Mouse (Mus musculus): ENCODE measurements around the gene Rnf157. TPM values are rescaled to one million over a fixed set of nuclear protein-coding genes. Genes with fewer than 3 reads are reported as not detected.
A peak's percentile ranks its signal among the peaks of the same experiment; 100 is the strongest.

Gene Rnf157
- polyA plus RNA-seq, 1 experiment from 2014 or later: 18.1 TPM

- Histone ChIP-seq H3K4me3 (ENCODE audit: low read depth, low read length) (no peak overlapping the region), H3K4me2 (no peak overlapping the region), H3K36me3 (ENCODE audit: control insufficient read depth, insufficient read depth, low read length) (peaks cover 8% of the 10 kb centered on the region; the same call in 1 of the 2 replicates), H3K9me3 (ENCODE audit: control insufficient read depth, low read length) (no peaks in the 10 kb centered on the region), H3K9ac (ENCODE audit: low read length) (no peak overlapping the region), H3K27ac (ENCODE audit: low read depth, low read length) (no peak overlapping the region), H3K27me3 (ENCODE audit: control insufficient read depth, insufficient read depth, low read length) (no peaks in the 10 kb centered on the region), H3K4me1 (ENCODE audit: control insufficient read depth, insufficient read depth, low read length) (peaks cover 6% of the 10 kb centered on the region; the same call in 1 of the 2 replicates)
- WGBS: 93% methylated on average over 12 of the region's 12 CpGs
- DNase-seq (ENCODE audit: low spot score, missing footprints): no peak
- ATAC-seq (ENCODE audit: low FRiP score): no peak
Observed at GRCm38 (mm10) chr11:116307762-116308531, 104.9 kb downstream of the Rnf157 start.

DNA sequence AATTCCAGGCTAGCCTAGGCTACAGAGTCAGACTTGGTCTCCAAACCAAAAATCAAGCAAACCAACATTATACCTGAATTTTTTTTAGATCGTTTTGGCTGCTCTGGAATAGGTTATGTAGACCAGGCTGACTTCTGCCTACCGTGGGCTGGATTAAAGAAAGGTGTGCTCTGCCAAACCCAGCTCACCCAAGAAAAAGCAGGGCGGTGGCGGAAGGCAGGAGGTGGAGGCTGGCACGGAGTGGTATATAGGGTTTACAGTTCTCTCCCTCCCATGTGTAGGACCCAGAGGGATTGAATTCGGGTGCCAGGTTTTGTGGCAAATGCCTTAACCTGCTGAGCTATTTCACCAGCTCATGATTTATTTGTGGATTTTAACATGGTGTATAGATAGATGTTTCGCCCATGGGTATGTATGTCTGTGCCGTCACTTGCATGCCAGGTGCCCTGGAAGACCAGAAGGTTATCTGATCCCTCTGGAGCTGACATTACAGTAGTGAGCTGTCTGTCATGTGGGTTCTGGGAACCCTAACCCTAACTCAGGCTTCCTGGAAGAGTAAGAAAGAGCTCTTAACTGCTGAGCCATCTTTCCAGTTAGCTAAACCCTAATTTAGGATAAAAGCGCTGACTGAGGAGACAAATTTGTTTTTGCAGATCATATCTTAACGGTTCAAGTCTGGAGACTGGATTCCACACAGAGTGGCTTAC is 105.7 kb downstream of the Rnf157 start, which contains the start of gene Exoc7:
Exoc7 (minus strand) TSS at position 215 of the 707 bp plus-strand sequence.
- H3K4me3 ChIP-seq (ENCODE audit: low read depth, low read length): peak within 1 kb of the TSS; percentile 75
- ATAC-seq (ENCODE audit: low FRiP score) (peak; percentile 28; the same call in 1 of the 2 replicates), DNase-seq (ENCODE audit: low spot score, missing footprints) (no peak)
- H3K4me1 ChIP-seq (ENCODE audit: control insufficient read depth, insufficient read depth, low read length): peaks cover 6% of the 10 kb centered on the region; the same call in 1 of the 2 replicates
- H3K4me2 ChIP-seq: peak within 1 kb of the TSS; percentile 78
- no peaks in the 10 kb centered on the region for H3K9me3 ChIP-seq (ENCODE audit: control insufficient read depth, low read length)
- H3K9ac ChIP-seq (ENCODE audit: low read length): peak within 1 kb of the TSS; percentile 78
- 85% methylated on average over 10 of the region's 10 CpGs for WGBS
- peaks cover 8% of the 10 kb centered on the region for H3K36me3 ChIP-seq (ENCODE audit: control insufficient read depth, insufficient read depth, low read length)
- H3K27me3 ChIP-seq (ENCODE audit: control insufficient read depth, insufficient read depth, low read length): no peaks in the 10 kb centered on the region
- no peak within 1 kb of the TSS for H3K27ac ChIP-seq (ENCODE audit: low read depth, low read length)

DNA sequence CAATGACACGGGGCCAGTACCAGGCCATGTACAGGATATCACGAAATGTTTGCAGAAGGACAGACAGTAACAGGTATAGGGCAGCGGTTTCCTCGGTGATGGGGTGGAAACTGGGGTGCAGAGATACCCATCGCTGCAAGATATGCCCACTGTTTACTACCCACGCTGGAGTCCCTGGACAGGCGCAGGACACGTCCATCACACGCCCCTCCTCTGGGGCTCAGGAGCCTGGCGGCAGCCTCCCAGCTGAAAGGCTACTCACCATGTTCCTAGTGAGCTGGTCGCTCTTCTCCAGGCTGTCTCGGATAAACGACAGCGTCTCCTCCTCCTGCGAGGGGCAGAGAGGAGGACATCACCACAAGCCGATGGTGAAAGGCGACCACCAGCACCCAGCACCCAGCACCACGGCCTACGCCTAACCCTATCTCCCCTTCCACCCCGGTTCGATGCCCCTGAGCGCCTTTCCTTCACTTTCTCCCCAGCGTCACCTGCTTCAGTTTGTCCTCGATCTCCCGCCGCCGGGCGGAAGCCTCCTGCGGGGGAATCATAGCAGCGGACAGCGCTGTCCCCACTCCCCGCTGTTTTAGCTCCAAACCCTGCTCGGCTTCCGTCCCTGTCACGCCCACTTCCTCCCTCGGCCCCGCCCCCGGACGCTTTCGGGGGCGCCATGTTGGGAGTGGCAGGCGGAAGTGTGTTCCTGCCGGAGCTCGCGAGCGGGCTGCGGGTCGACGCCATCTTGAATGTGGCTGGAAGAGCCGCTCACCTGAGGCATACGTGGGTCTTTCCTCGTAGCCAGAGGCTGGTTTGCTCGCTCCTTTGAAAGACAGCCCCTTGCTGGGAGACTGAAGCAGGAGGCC is 106.5 kb downstream of the Rnf157 start:
- Histone ChIP-seq H3K36me3 (ENCODE audit: control insufficient read depth, insufficient read depth, low read length) (peaks cover 11% of the 10 kb centered on the region), H3K27me3 (ENCODE audit: control insufficient read depth, insufficient read depth, low read length) (no peaks in the 10 kb centered on the region), H3K27ac (ENCODE audit: low read depth, low read length) (no peak overlapping the region), H3K4me3 (ENCODE audit: low read depth, low read length) (peak overlapping the region; percentile 75), H3K4me2 (peak overlapping the region; percentile 78), H3K4me1 (ENCODE audit: control insufficient read depth, insufficient read depth, low read length) (peaks cover 6% of the 10 kb centered on the region; the same call in 1 of the 2 replicates), H3K9me3 (ENCODE audit: control insufficient read depth, low read length) (no peaks in the 10 kb centered on the region), H3K9ac (ENCODE audit: low read length) (peak overlapping the region; percentile 78)
- DNase-seq (ENCODE audit: low spot score, missing footprints) (peak; percentile 100), ATAC-seq (ENCODE audit: low FRiP score) (peak; percentile 96)
- WGBS: 3% methylated on average over 53 of the region's 53 CpGs

GRCm38 (mm10) chr11:116305423-116305822 is 107.4 kb downstream of the Rnf157 start:
- 100% methylated on average over 2 of the region's 2 CpGs for WGBS
- ATAC-seq (ENCODE audit: low FRiP score): no peak
- Histone ChIP-seq H3K4me2 (peak overlapping the region; percentile 78), H3K9ac (ENCODE audit: low read length) (no peak overlapping the region), H3K27ac (ENCODE audit: low read depth, low read length) (no peak overlapping the region), H3K27me3 (ENCODE audit: control insufficient read depth, insufficient read depth, low read length) (no peaks in the 10 kb centered on the region), H3K9me3 (ENCODE audit: control insufficient read depth, low read length) (no peaks in the 10 kb centered on the region), H3K36me3 (ENCODE audit: control insufficient read depth, insufficient read depth, low read length) (peaks cover 14% of the 10 kb centered on the region), H3K4me1 (ENCODE audit: control insufficient read depth, insufficient read depth, low read length) (peaks cover 6% of the 10 kb centered on the region; the same call in 1 of the 2 replicates), H3K4me3 (ENCODE audit: low read depth, low read length) (no peak overlapping the region; the same call in 1 of the 2 replicates)
- no peak for DNase-seq (ENCODE audit: low spot score, missing footprints)

DNA sequence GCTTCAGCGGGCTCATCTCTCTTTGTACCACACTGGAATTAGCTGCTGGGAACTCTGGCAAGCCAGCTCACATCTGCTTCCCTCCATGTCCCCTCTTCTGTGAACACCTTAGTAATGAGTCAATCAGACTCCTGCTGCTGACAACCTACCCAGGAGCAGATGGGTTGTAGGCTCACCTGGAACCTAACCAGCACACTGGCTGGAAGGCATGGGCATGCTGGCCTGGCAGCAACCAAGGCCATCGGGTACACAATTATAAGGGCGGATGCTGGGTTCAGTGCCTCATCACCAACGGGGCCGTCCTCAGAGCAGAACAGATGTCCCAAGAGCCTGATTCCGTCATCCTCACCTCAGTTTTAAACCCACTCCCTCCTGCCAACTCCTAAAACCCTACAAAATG is 114.2 kb downstream of the Rnf157 start:
- no peak overlapping the region for H3K4me3 ChIP-seq (ENCODE audit: low read depth, low read length)
- no peak for DNase-seq (ENCODE audit: low spot score, missing footprints)
- ATAC-seq (ENCODE audit: low FRiP score): no peak
- no peaks in the 10 kb centered on the region for H3K9me3 ChIP-seq (ENCODE audit: control insufficient read depth, low read length)
- no peaks in the 10 kb centered on the region for H3K4me1 ChIP-seq (ENCODE audit: control insufficient read depth, insufficient read depth, low read length)
- WGBS: 88% methylated on average over 6 of the region's 6 CpGs
- peaks cover 9% of the 10 kb centered on the region for H3K36me3 ChIP-seq (ENCODE audit: control insufficient read depth, insufficient read depth, low read length)
- no peak overlapping the region for H3K9ac ChIP-seq (ENCODE audit: low read length)
- no peak overlapping the region for H3K27ac ChIP-seq (ENCODE audit: low read depth, low read length)
- no peak overlapping the region for H3K4me2 ChIP-seq
- H3K27me3 ChIP-seq (ENCODE audit: control insufficient read depth, insufficient read depth, low read length): no peaks in the 10 kb centered on the region

- Histone ChIP-seq H3K9me3 (ENCODE audit: control insufficient read depth, low read length) (no peaks in the 10 kb centered on the region), H3K4me3 (ENCODE audit: low read depth, low read length) (no peak overlapping the region), H3K27me3 (ENCODE audit: control insufficient read depth, insufficient read depth, low read length) (no peaks in the 10 kb centered on the region), H3K36me3 (ENCODE audit: control insufficient read depth, insufficient read depth, low read length) (peaks cover 6% of the 10 kb centered on the region), H3K4me1 (ENCODE audit: control insufficient read depth, insufficient read depth, low read length) (no peaks in the 10 kb centered on the region), H3K9ac (ENCODE audit: low read length) (no peak overlapping the region), H3K27ac (ENCODE audit: low read depth, low read length) (no peak overlapping the region), H3K4me2 (no peak overlapping the region)
- DNase-seq (ENCODE audit: low spot score, missing footprints) (no peak), ATAC-seq (ENCODE audit: low FRiP score) (no peak)
- WGBS: 90% methylated on average over 11 of the region's 11 CpGs
Observed at GRCm38 (mm10) chr11:116298221-116298620, 114.6 kb downstream of the Rnf157 start.

DNA sequence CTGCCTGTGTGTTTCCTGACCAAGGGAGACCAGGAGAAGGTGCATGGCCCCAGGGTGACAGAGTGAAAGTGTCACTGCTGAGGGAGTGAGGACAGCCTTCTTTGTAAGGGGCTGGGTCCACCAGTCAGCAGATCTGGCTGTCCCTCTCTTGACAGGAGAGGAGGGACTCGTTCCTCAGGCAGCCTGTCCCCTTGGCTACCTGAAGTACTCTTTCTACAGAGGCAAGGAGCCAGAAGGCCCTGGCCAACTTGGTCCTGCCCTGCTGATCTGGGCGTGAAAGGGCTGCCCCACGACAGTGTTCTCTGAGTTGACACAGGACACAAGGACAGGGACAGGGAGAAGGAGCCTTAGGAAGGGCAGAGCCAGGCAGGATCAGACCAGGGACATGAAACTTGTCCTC is 115.8 kb downstream of the Rnf157 start:
- H3K4me3 ChIP-seq (ENCODE audit: low read depth, low read length): no peak overlapping the region
- peaks cover 6% of the 10 kb centered on the region for H3K36me3 ChIP-seq (ENCODE audit: control insufficient read depth, insufficient read depth, low read length)
- no peak overlapping the region for H3K9ac ChIP-seq (ENCODE audit: low read length)
- 84% methylated on average over 3 of the region's 3 CpGs for WGBS
- no peak for ATAC-seq (ENCODE audit: low FRiP score)
- H3K27me3 ChIP-seq (ENCODE audit: control insufficient read depth, insufficient read depth, low read length): no peaks in the 10 kb centered on the region
- no peak overlapping the region for H3K4me2 ChIP-seq
- H3K9me3 ChIP-seq (ENCODE audit: control insufficient read depth, low read length): no peaks in the 10 kb centered on the region
- no peak for DNase-seq (ENCODE audit: low spot score, missing footprints)
- no peak overlapping the region for H3K27ac ChIP-seq (ENCODE audit: low read depth, low read length)
- no peaks in the 10 kb centered on the region for H3K4me1 ChIP-seq (ENCODE audit: control insufficient read depth, insufficient read depth, low read length)

DNA sequence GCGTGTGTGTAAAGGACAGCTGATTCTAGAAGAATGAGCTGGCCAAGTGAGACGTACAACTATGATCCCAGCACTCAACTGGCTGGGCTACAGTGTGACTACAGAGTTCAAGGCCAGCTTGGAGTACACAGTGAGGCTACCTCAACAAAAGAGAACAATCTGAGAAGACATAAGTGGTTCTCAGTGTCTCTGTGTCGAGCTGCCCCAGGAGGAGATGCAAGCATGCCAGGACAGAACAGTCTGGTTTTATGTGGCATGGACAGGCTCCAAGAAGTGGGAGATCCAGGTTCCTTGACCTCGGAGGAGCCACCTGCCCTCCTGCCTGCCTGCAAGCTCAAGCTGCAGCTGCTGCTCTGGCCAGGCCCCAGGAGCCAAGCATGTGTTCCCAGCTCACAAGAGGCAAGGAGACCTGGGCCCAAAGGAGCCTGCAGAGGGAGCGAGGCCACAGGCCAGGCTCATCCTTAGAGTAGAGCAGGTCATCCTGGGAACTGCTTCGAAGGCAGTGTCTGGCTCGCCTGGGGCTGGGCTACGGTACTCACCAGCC is 116.6 kb downstream of the Rnf157 start:
- Histone ChIP-seq H3K27me3 (ENCODE audit: control insufficient read depth, insufficient read depth, low read length) (no peaks in the 10 kb centered on the region), H3K4me2 (no peak overlapping the region), H3K4me3 (ENCODE audit: low read depth, low read length) (no peak overlapping the region), H3K9me3 (ENCODE audit: control insufficient read depth, low read length) (no peaks in the 10 kb centered on the region), H3K27ac (ENCODE audit: low read depth, low read length) (no peak overlapping the region), H3K9ac (ENCODE audit: low read length) (no peak overlapping the region), H3K36me3 (ENCODE audit: control insufficient read depth, insufficient read depth, low read length) (peaks cover 3% of the 10 kb centered on the region; the same call in 1 of the 2 replicates), H3K4me1 (ENCODE audit: control insufficient read depth, insufficient read depth, low read length) (no peaks in the 10 kb centered on the region)
- DNase-seq (ENCODE audit: low spot score, missing footprints): no peak
- no peak for ATAC-seq (ENCODE audit: low FRiP score)
- WGBS: 84% methylated on average over 8 of the region's 8 CpGs
